Mouse (Mus musculus): ENCODE measurements around the gene Vmn1r196. TPM values are rescaled to one million over a fixed set of nuclear protein-coding genes. Genes with fewer than 3 reads are reported as not detected.

The Vmn1r196 gene
- polyA plus RNA-seq, 1 experiment from 2014 or later, result not detected

GRCm38 (mm10) chr13:22324289-22324688 is 34.6 kb downstream of the Vmn1r196 start, which contains the start of gene Vmn1r197:
Gene Vmn1r197 (plus strand): TSS chr13:22324589.
- Histone ChIP-seq H3K4me1 (ENCODE audit: control insufficient read depth, insufficient read depth, low read length) (no peaks in the 10 kb centered on the region), H3K27ac (ENCODE audit: low read depth, low read length) (no peak within 1 kb of the TSS), H3K9me3 (replicated peaks; ENCODE audit: control insufficient read depth, low read length) (no peaks in the 10 kb centered on the region), H3K27me3 (replicated peaks; ENCODE audit: control insufficient read depth, insufficient read depth, low read length) (no peaks in the 10 kb centered on the region), H3K36me3 (ENCODE audit: control insufficient read depth, insufficient read depth, low read length) (no peaks in the 10 kb centered on the region), H3K9ac (ENCODE audit: low read length) (no peak within 1 kb of the TSS), H3K4me3 (ENCODE audit: low read depth, low read length) (no peak within 1 kb of the TSS), H3K4me2 (ENCODE audit: low read length) (no peak within 1 kb of the TSS)
- DNase-seq (ENCODE audit: low spot score) (no peak), ATAC-seq (no peak)

DNA sequence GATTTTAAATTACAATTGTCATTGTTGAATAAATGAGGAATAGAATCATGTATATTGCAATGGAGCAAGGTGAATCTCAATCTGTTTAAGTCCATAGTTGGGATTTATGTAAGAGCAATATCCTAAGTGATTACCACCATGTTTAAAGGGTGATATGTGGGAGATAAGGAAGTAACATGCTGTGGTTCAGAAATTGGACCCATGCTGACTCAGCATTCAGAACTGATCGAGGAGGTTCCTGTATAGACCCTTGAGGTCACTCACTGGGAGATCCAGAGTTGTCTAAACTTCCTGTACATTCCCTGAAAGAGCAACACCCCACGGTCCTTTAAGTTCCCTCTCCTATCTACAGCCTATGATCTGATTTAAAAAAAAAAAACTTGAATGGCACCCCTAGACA is 43.5 kb downstream of the Vmn1r196 start:
- WGBS, result 71% methylated on average over 2 of the region's 2 CpGs
- no peak for DNase-seq (ENCODE audit: low spot score)
- Histone ChIP-seq H3K27ac (ENCODE audit: low read depth, low read length) (no peak overlapping the region), H3K36me3 (ENCODE audit: control insufficient read depth, insufficient read depth, low read length) (no peaks in the 10 kb centered on the region), H3K9ac (ENCODE audit: low read length) (no peak overlapping the region), H3K4me1 (ENCODE audit: control insufficient read depth, insufficient read depth, low read length) (no peaks in the 10 kb centered on the region), H3K27me3 (replicated peaks; ENCODE audit: control insufficient read depth, insufficient read depth, low read length) (no peaks in the 10 kb centered on the region), H3K4me3 (ENCODE audit: low read depth, low read length) (no peak overlapping the region), H3K4me2 (ENCODE audit: low read length) (no peak overlapping the region), H3K9me3 (replicated peaks; ENCODE audit: control insufficient read depth, low read length) (no peaks in the 10 kb centered on the region)
- no peak for ATAC-seq

GRCm38 (mm10) chr13:22335565-22335964 is 45.8 kb downstream of the Vmn1r196 start:
- ATAC-seq, result no peak
- H3K4me3 ChIP-seq (ENCODE audit: low read depth, low read length), result no peak overlapping the region
- no peaks in the 10 kb centered on the region for H3K36me3 ChIP-seq (ENCODE audit: control insufficient read depth, insufficient read depth, low read length)
- DNase-seq (ENCODE audit: low spot score), result no peak
- H3K27ac ChIP-seq (ENCODE audit: low read depth, low read length), result no peak overlapping the region
- 89% methylated on average over 1 of the region's 1 CpGs for WGBS
- no peaks in the 10 kb centered on the region for H3K4me1 ChIP-seq (ENCODE audit: control insufficient read depth, insufficient read depth, low read length)
- no peak overlapping the region for H3K4me2 ChIP-seq (ENCODE audit: low read length)
- no peaks in the 10 kb centered on the region for H3K27me3 ChIP-seq (replicated peaks; ENCODE audit: control insufficient read depth, insufficient read depth, low read length)
- no peak overlapping the region for H3K9ac ChIP-seq (ENCODE audit: low read length)
- H3K9me3 ChIP-seq (replicated peaks; ENCODE audit: control insufficient read depth, low read length), result no peaks in the 10 kb centered on the region

Other genes with a start within 250 kb of the Vmn1r196 start
- gene Hist1h4i, start 248.6 kb upstream of the Vmn1r196 start, polyA plus RNA-seq (2014; fragmentation: Nextera tagmentation; extraction: Ambion mirVana), result 14.0 and 18.0 TPM in 2 replicates
- 20.4 and 37.4 TPM in 2 replicates for gene Hist1h2ag, start 247.0 kb upstream of the Vmn1r196 start, polyA plus RNA-seq (2014; fragmentation: Nextera tagmentation; extraction: Ambion mirVana)
- gene Hist1h2bj, start 246.7 kb upstream of the Vmn1r196 start, polyA plus RNA-seq (2014; fragmentation: Nextera tagmentation; extraction: Ambion mirVana), result 3.0 and 7.0 TPM in 2 replicates
- gene Vmn1r188, start 205.5 kb upstream of the Vmn1r196 start, polyA plus RNA-seq (2014; fragmentation: Nextera tagmentation; extraction: Ambion mirVana), result not detected in 2 replicates
- not detected in 2 replicates for gene Vmn1r189, start 184.1 kb upstream of the Vmn1r196 start, polyA plus RNA-seq (2014; fragmentation: Nextera tagmentation; extraction: Ambion mirVana)
- gene Vmn1r191, start 106.0 kb upstream of the Vmn1r196 start, polyA plus RNA-seq (2014; fragmentation: Nextera tagmentation; extraction: Ambion mirVana), result not detected in 2 replicates
- gene Vmn1r192, start 98.8 kb upstream of the Vmn1r196 start, polyA plus RNA-seq (2014; fragmentation: Nextera tagmentation; extraction: Ambion mirVana), result not detected in 2 replicates
- gene Vmn1r193, start 66.8 kb upstream of the Vmn1r196 start, polyA plus RNA-seq (2014; fragmentation: Nextera tagmentation; extraction: Ambion mirVana), result not detected in 2 replicates
- gene Vmn1r194, start 45.7 kb upstream of the Vmn1r196 start, polyA plus RNA-seq (2014; fragmentation: Nextera tagmentation; extraction: Ambion mirVana), result not detected in 2 replicates
- not detected in 2 replicates for gene Vmn1r195, start 19.4 kb upstream of the Vmn1r196 start, polyA plus RNA-seq (2014; fragmentation: Nextera tagmentation; extraction: Ambion mirVana)
- gene Vmn1r197, start 34.7 kb downstream of the Vmn1r196 start, polyA plus RNA-seq (2014; fragmentation: Nextera tagmentation; extraction: Ambion mirVana), result not detected in 2 replicates
- gene Vmn1r198, start 60.4 kb downstream of the Vmn1r196 start, polyA plus RNA-seq (2014; fragmentation: Nextera tagmentation; extraction: Ambion mirVana), result not detected in 2 replicates
- gene Vmn1r199, start 89.9 kb downstream of the Vmn1r196 start, polyA plus RNA-seq (2014; fragmentation: Nextera tagmentation; extraction: Ambion mirVana), result not detected in 2 replicates
- gene Vmn1r200, start 100.5 kb downstream of the Vmn1r196 start, polyA plus RNA-seq (2014; fragmentation: Nextera tagmentation; extraction: Ambion mirVana), result not detected in 2 replicates
- gene Vmn1r201, start 182.0 kb downstream of the Vmn1r196 start, polyA plus RNA-seq (2014; fragmentation: Nextera tagmentation; extraction: Ambion mirVana), result not detected in 2 replicates
- gene Vmn1r202, start 215.5 kb downstream of the Vmn1r196 start, polyA plus RNA-seq (2014; fragmentation: Nextera tagmentation; extraction: Ambion mirVana), result 0.03 TPM in 1 of 2 replicates, not detected in the other
- gene Vmn1r203, start 228.2 kb downstream of the Vmn1r196 start, polyA plus RNA-seq (2014; fragmentation: Nextera tagmentation; extraction: Ambion mirVana), result not detected in 2 replicates

All from forebrain, embryonic 14.5 days (tissue).